Mouse (Mus musculus) heart, postnatal 36 days (tissue): ENCODE results near the gene Vps41. TPM values are rescaled to one million over a fixed set of nuclear protein-coding genes. Genes with fewer than 3 reads are reported as not detected.

Experiments
- DNase-seq, 2 experiments: peaks; one replicate each; pipeline ENCODE4 v3.0.0; 2021 to 2022
- intact Hi-C: fragments of 180-260 bp; cut with DNase I; formaldehyde crosslinking; loops from one replicate; pipeline ENCODE4 v1.15.1; 2025
- total RNA-seq, 2 experiments: library from RNA; stranded (reverse); gene quantifications; 2 replicates each; pipeline ENCODE4 v1.2.3; 2021

The Vps41 gene
- total RNA-seq, 2 experiments from 2014 or later, result 33.1 to 35.1 TPM

DNA sequence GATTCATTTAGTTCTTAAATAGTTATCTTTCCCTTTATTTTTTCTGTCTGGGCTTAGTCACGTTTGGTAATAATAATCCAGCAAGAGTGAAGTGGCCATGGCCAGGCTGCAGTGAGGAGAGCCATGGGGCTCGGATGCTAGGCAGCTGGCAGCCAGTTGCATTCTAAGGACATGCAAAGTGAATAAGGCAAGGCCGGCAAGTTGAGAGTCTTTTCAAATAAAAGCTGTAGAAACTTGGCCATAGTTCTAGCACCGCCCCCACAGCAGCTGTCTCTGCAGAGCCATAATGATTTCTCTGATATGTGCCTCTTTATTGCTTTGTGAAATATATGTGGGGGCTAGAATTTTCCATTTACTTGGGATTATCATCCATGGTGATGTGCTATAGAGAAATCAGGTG is 141.1 kb downstream of the Vps41 start:
- intact Hi-C loops, result no loop called here
- no peak for DNase-seq

DNA sequence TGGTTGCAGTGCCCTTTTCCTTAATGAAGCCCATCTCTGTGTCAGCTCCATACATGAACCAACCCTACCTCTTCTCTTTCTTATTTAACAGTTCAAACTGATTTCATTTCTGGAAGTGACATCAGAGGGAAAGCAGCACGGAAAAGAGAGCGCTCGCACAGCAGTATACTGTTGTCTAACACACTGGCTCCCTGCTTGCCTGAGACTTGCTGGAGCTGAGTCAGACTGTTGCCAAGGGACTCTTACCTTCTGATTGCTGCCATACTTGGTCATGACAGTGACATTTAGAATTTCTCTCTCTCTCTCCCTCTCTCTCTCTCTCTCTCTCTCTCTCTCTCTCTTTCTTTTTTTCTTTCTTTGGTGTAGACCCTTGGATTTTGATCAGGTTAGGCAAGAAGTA is 142.3 kb downstream of the Vps41 start:
- DNase-seq, result no peak
- intact Hi-C loops, result no loop called here

GRCm38 (mm10) chr13:18868030-18868490 is 151.0 kb downstream of the Vps41 start:
- intact Hi-C loops, result loop anchor here (1.0 to 2.0 kb wide), 2 partner anchors 238 to 265 kb away; no protein-coding TSS in a partner anchor

DNA sequence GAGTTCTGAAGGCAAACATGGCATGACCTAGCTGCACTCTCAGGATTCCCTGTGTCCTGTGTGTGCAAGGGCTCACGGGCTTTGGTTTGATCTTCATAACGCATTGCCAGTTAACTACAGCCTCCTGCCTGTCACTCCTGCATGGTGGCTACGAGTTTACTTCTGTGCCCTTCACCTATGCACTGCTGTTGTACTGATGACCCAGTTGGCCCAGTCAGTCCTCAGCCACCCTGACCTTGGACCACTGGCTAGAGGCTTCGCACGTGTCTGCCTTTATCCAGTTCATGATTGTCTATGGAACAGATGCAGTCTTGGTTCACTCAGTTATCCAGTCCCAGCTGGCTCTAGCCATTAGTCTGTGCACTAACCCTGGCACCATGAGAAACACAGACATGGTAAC is 151.7 kb downstream of the Vps41 start:
- DNase-seq, result no peak
- intact Hi-C loops, result loop anchor here (1.0 to 2.0 kb wide), 2 partner anchors 237 to 264 kb away; no protein-coding TSS in a partner anchor

More at GRCm38 (mm10) chr13:18868030-18868490, 151.0 kb downstream of the Vps41 start:
- peak; percentile 5 to 7 for DNase-seq

GRCm38 (mm10) chr13:18875321-18875720 is 158.2 kb downstream of the Vps41 start:
- DNase-seq, result no peak
- intact Hi-C loops, result no loop called here

DNA sequence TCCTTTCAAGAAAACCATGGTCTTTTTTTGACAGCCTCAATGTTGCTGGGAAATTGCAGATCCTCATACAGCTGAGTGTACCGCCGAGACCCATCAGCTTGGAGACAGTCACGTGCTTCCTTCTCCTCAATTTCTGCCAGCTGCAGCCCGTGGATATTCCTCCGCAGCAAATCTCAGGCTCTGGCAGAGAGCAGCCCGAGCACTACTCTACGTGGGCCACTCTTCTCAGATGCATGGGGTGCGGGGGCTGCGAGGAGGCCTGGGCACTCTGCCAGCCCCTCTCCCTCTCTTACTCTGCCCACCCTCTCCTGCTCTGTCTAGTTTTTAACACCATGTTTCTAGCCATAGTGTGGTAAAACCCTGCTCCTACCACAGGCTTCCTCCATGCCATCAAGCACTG is 175.8 kb downstream of the Vps41 start:
- intact Hi-C loops, result no loop called here
- no peak for DNase-seq

DNA sequence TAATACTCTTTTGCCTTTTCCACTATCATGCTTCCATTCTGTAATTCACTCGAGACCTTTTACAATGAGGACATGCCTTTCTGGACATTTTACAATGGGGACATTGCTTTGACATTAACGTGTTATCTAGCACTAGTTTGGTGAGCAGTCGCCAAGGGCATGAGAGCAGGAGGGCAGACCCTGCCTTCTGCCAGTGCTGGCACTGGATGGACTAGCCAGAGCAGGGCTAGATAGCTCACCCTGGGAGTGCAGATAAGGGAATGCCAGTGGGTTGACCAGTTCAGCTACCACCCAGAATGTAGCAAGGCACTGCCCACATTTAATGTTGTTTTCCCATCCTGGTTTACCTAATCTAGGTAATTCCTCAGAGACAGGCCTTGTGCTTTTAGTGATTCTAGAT is 179.7 kb downstream of the Vps41 start:
- DNase-seq, result peak in 1 of 2 experiments; percentile 4
- intact Hi-C loops, result no loop called here

GRCm38 (mm10) chr13:18903623-18904022 is 186.5 kb downstream of the Vps41 start:
- intact Hi-C loops, result no loop called here
- DNase-seq, result no peak

DNA sequence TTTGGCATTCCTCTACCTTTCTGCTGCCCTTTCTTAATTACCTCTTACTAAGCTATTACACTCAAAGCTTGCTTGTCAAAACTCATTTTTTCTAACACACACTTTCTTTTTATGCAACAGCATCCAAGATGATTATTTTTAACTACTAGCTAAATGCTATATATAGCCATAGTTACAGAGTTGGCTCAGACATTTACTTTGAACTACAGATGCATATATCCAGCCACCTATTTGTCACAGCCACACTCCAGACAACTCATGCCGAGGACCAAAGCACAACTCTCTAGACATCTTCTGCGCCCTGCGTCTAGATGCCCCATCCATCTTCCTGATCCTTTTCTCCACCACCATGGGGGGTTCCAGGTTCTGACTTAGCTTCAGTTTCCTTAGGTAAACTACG is 197.7 kb downstream of the Vps41 start:
- intact Hi-C loops, result no loop called here
- DNase-seq, result no peak

Other genes starting within 250 kb of the Vps41 start
- gene Amph, start 230.9 kb downstream of the Vps41 start, total RNA-seq, result 1 to 10 TPM; 1.1 TPM